ENCODE assay signal across 16 mouse cellular contexts in genomic region chr8:96349503-96349902, GRCm38 (mm10).
"Had no signal": no experiment of that assay in that cellular context is flagged by ENCODE, and none has a peak within 500 bp of the region (broad histone marks: within the 10 kb centered on the region; RNA-seq: fewer than 3 reads in every experiment).

No protein-coding gene starts in this region.

- DNase-seq: retina, postnatal 1 day; right cerebral cortex, adult 18-20 months; right cerebral cortex, postnatal 14 days; right cerebral cortex, postnatal 25 days; right cerebral cortex, postnatal 4 days; thymus, adult 18-20 months; thymus, adult 2 months; thymus, postnatal 14 days; thymus, postnatal 25 days; thymus, postnatal 36 days; thymus, postnatal 4 days had no signal

- H3K9ac ChIP-seq: neural tube, embryonic 12.5 days; neural tube, embryonic 13.5 days; neural tube, embryonic 15.5 days; stomach, embryonic 15.5 days had no signal

- H3K27me3 ChIP-seq: neural tube, embryonic 12.5 days; neural tube, embryonic 13.5 days; neural tube, embryonic 15.5 days; stomach, embryonic 15.5 days had no signal

- H3K4me3 ChIP-seq: neural tube, embryonic 12.5 days; neural tube, embryonic 13.5 days; neural tube, embryonic 15.5 days; stomach, embryonic 15.5 days had no signal

- H3K27ac ChIP-seq: neural tube, embryonic 12.5 days; neural tube, embryonic 13.5 days; neural tube, embryonic 15.5 days; stomach, embryonic 15.5 days; stomach, postnatal 0 days had no signal

- H3K4me1 ChIP-seq: neural tube, embryonic 12.5 days; neural tube, embryonic 13.5 days; neural tube, embryonic 15.5 days; stomach, embryonic 15.5 days had no signal

- H3K36me3 ChIP-seq: neural tube, embryonic 12.5 days; neural tube, embryonic 13.5 days; neural tube, embryonic 15.5 days; stomach, embryonic 15.5 days had no signal

- H3K9me3 ChIP-seq: neural tube, embryonic 12.5 days; neural tube, embryonic 13.5 days; neural tube, embryonic 15.5 days; stomach, embryonic 15.5 days had no signal
